Mouse (Mus musculus): ENCODE measurements at regions not wholly inside any gene's neighbourhood (a gene's known extent, or its start where the extent isn't known, plus 50 kb on each side); places are given as distances from the start of the nearest gene placed in this dataset.
A peak's percentile ranks its signal among the peaks of the same experiment; 100 is the strongest.

GRCm38 (mm10) chr2:46678366-46678765 is 1561.2 kb upstream of the Zeb2 start:
- DNase-seq (ENCODE audit: extremely low read depth, low read depth, low spot score) = no peak

GRCm38 (mm10) chr2:46669517-46670291 is 1552.5 kb upstream of the Zeb2 start:
- no peak for DNase-seq (ENCODE audit: extremely low read depth, low read depth, low spot score)

- no peak for DNase-seq (ENCODE audit: extremely low read depth, low read depth, low spot score)
These were observed 1549.8 kb upstream of the Zeb2 start for GRCm38 (mm10) chr2:46666990-46667337.

DNA sequence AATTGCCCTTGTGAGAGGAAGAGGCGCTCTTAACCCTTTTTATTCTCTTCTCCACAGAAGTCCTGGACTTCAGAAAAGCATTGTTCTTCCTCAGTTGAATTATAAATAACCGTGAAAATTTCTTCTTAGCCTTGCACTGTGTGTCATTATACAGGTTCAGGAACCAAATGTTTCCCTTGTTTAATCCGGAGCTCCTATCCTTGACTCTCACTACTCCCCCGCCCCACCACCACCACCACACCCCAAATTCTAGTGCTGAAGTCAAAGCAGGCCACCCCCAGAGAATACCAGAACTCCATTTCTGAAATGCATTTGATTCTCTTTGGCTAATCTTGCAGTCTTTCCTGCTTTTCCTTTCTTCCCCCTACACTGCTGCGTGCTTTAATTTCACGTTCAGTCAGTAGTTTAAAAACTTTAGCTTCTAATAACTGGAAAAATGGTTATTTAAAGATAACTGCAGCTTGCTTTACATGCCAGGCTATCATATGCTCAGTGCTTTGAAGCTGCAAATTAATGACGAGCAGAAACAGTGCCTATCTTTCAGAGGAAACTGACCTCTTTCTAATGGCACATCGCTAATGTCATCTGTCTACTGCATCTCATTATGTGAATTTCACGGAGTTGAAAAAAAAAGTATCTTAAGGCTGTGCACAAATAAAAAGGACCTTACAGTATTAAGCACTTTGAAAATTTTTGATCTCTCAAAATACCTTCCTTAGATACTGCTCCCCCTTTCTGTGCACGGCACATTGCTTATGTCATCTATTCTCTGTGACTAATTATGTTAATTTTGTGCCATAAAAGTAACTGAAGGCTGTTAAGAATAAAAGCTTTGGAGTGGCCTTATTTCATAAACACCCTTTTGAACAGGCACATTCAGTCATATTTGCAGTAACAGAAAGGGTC is 1549.1 kb upstream of the Zeb2 start:
- DNase-seq (ENCODE audit: extremely low read depth, low read depth, low spot score) = no peak

DNA sequence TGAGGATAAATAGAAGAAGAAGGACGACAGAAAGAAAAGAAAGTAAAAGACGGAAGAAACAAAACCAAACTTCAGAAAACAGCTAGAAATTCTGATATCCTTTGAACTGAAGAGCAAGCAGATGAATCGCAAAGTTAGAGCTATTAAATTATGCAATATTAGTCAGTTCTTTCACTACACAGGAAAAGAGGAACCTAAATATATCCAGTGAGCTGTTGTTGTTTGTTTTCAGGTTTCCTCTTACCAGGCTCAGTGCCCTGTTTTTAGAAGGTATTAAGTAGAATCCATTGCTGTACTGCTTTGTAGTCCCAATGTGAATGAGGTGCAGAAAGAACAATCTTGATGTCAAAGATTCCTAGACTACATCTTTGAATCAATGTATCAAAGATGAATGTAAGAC is 1544.7 kb upstream of the Zeb2 start:
- no peak for DNase-seq (ENCODE audit: extremely low read depth, low read depth, low spot score)

- DNase-seq (ENCODE audit: extremely low read depth, low read depth, low spot score) = no peak
These were observed 1543.4 kb upstream of the Zeb2 start for GRCm38 (mm10) chr2:46660577-46660976.

- DNase-seq (ENCODE audit: extremely low read depth, low read depth, low spot score) = no peak
These were observed 1538.1 kb upstream of the Zeb2 start for GRCm38 (mm10) chr2:46655289-46655688.

- peak; percentile 23 for DNase-seq (ENCODE audit: extremely low read depth, low read depth, low spot score)
These were observed 1535.4 kb upstream of the Zeb2 start for GRCm38 (mm10) chr2:46652616-46653015.

- DNase-seq (ENCODE audit: extremely low read depth, low read depth, low spot score) = peak; percentile 65
These were observed 1529.2 kb upstream of the Zeb2 start for GRCm38 (mm10) chr2:46646366-46646765.

DNA sequence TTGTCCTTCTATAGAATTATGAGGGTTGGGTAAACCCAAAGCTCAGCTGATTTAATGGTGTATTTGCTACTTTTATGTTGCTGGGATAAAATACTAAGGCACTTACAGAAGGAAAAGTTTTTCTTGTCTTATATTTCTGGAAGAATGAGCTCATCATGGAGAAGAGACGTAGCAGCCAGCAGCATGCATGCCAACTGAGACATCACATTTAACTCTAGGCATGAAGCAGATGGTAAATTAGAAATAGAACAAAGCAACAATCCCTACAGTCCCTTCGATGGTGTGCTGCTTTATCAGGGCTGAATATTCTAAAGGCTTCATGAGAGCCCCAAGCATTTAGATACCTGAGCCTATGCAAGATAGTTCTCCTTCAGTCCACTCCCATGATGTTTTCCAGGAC is 1492.0 kb upstream of the Zeb2 start:
- DNase-seq (ENCODE audit: extremely low read depth, low read depth, low spot score) = no peak

GRCm38 (mm10) chr2:46581773-46582172 is 1464.6 kb upstream of the Zeb2 start:
- no peak for DNase-seq (ENCODE audit: extremely low read depth, low read depth, low spot score)

DNA sequence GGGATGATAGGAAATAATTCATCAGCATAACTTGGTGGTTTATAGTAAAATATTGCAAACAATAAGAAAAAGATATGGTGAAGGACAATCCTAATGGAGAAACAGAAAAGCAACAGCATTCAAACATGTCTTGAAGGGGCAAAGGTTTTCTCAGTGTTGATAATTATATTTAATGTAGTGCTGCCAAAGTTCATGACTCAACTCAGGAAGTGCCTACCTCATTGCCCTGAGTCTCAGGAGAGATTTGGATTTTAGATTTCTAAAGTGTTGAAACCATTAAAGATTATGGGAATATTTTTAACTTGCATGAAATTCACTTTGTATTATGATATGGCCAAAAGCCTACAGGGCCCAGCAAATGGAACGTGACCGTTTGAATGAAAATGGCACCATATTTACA is 1453.2 kb upstream of the Zeb2 start:
- DNase-seq (ENCODE audit: extremely low read depth, low read depth, low spot score) = no peak

GRCm38 (mm10) chr2:46533395-46533794 is 1416.2 kb upstream of the Zeb2 start:
- DNase-seq (ENCODE audit: extremely low read depth, low read depth, low spot score) = no peak

DNA sequence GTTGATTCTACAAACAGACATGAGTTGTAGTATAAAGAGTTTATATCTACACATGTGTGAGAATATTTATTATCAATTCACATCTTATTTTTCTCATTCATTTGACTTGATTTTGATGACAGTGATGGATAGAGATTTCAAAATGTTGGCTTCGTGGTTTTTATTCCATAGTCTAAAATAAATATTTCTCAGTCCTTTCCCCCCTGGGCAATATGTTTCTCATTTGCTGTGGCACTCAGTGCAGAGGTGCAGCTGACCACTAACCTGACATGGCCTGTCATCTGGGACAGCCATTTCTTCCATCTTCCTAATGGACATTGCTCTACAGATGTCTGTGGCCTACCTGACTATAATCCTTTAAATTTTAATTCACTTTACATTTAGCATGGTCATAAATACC is 1413.5 kb upstream of the Zeb2 start:
- DNase-seq (ENCODE audit: extremely low read depth, low read depth, low spot score) = no peak

GRCm38 (mm10) chr2:46525223-46525622 is 1408.0 kb upstream of the Zeb2 start:
- DNase-seq (ENCODE audit: extremely low read depth, low read depth, low spot score) = no peak

DNA sequence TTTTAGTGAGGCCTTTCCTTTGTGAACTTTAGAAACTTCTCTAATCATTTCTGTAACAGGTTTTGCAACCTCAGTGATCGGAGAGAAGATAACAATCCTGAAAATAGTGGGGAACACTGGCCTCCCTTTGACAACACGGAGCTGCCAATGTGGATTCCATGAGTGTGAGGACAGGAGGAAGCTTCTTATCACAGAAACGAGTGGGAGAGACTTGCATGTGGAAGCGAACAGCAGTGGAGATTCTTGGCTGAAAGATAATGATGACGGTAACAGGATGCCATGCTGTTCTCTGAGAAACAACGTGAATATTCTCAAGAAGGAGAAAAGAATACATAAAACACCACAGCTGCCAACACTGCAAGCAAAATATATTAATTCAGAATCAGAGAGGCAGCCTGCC is 1407.4 kb upstream of the Zeb2 start:
- DNase-seq (ENCODE audit: extremely low read depth, low read depth, low spot score) = no peak

GRCm38 (mm10) chr2:46521147-46521965 is 1404.2 kb upstream of the Zeb2 start:
- no peak for DNase-seq (ENCODE audit: extremely low read depth, low read depth, low spot score)

DNA sequence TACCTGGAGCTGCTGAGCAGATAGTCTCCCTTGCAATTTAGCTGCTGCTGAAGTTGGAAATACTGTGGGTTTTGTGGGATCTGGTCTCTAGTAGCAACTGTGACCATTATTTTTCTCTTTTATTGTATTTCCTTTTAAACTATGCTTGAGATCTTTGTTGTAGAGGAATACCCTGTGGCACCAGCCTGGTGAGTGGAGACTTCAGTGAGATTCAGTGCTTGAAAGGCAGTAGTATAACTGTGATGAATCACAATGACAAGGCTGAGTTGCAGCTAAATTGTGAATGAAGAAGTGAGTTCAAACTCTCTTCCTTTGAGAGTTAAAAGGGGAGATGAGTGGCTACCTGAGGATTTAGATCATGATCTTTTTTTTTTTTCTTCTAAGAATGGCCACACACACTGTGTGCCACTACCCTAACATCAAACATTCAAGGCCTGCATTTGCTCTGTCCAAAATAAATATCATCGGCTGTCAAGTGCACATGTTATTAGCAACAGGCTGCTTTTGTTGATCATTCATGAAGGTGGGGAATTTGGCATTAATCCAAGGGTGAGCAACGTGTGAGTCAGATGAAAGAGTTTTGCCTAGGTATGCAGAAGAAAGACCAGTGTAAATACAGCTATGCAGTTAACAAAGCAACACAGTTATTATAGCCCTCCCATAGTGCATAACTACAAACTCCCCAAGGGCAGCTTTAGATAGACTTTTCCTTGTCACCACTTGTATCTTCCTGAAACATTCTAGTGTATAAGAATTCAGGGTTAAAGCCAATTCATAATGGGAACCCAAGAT is 1395.2 kb upstream of the Zeb2 start:
- no peak for DNase-seq (ENCODE audit: extremely low read depth, low read depth, low spot score)

GRCm38 (mm10) chr2:46506951-46507350 is 1389.8 kb upstream of the Zeb2 start:
- DNase-seq (ENCODE audit: extremely low read depth, low read depth, low spot score) = no peak

DNA sequence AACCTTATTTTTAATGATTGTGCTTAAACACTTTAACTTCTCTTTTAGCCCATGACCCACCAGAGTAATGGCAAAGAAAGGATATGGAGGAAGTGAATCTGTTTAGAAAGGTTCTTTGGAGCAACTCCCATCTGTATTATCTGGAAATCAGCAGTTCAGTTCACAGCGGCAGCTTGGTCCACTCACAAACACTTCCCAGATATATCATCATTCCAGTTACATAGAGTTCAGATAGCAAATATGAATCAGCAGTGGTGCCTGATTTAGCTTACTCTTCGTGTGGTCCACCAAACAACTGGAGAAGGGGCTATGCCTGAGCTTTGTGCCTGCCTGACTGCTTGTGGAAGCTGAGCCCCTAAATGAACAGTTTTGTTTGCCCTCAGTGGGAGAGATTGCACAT is 1385.9 kb upstream of the Zeb2 start:
- no peak for DNase-seq (ENCODE audit: extremely low read depth, low read depth, low spot score)

GRCm38 (mm10) chr2:46492299-46492698 is 1375.1 kb upstream of the Zeb2 start:
- no peak for DNase-seq (ENCODE audit: extremely low read depth, low read depth, low spot score)

Data from fat pad, adult 2 months (tissue).